Mouse (Mus musculus) granulocyte monocyte progenitor cell, adult 5-6 weeks (primary cell): ENCODE measurements around the gene Mpc1. TPM values are rescaled to one million over a fixed set of nuclear protein-coding genes. Genes with fewer than 3 reads are reported as not detected.

ENCODE experiments used
- ATAC-seq: replicated peaks from 2 replicates; pipeline ENCODE4 v1.8.0; 2016; ENCODE audit warnings: mild to moderate bottlenecking, moderate TSS enrichment, inconsistent platforms; ENCODE audit not compliant: poor library complexity, severe bottlenecking
- total RNA-seq, 2 experiments: library from RNA; stranded (forward) in 1 of 2; stranded (reverse) in 1 of 2; fragments of 200-712, 200-1000 nt in 1 of 2; fragments of >200 nt in 1 of 2; fragmentation: Nextera tagmentation in 1 of 2; gene quantifications; 2 replicates each; pipeline ENCODE4 v1.2.3; 2014 to 2017

The Mpc1 gene
- total RNA-seq (2014; fragmentation: Nextera tagmentation) (153 and 168 TPM in 2 replicates), total RNA-seq (2017) (161 and 207 TPM in 2 replicates)

DNA sequence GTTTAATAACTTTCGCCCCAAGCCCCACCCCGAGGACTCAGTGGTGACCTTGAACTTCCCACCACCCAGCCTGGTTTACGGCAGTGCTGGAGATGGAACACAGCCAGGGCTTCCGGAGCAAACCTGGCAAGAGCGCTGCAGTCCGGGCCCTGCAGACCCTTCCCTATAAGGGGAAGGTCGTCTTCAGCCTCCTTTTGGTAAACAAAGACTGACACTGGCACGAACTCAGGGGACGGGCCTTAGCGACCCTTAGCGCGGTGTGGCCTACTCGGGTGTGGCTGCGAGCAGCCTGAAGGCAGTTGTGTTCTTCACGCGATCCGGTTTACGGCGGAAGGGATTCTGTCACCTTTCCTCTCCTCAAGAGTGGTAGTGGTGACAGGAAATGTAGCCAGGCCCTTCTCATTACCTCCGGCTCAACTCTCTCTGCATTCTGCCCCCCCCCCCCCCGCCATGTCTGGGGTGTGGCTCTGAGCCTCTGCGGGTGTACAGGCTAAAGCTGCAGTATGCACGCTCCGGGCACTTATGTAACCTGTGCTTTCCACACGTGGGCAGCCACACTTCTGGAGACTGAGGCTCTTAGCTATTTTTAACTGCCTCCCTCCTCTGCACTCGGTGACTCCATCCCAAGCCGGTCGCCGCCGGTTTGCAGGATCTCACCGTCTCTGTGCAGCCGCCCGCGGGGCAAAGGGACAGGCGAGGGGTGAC, at the start of gene Mpc1:
TSS of gene Mpc1 (plus strand) at position 84 of the 705 bp plus-strand sequence.
- ATAC-seq = peak; percentile 43

DNA sequence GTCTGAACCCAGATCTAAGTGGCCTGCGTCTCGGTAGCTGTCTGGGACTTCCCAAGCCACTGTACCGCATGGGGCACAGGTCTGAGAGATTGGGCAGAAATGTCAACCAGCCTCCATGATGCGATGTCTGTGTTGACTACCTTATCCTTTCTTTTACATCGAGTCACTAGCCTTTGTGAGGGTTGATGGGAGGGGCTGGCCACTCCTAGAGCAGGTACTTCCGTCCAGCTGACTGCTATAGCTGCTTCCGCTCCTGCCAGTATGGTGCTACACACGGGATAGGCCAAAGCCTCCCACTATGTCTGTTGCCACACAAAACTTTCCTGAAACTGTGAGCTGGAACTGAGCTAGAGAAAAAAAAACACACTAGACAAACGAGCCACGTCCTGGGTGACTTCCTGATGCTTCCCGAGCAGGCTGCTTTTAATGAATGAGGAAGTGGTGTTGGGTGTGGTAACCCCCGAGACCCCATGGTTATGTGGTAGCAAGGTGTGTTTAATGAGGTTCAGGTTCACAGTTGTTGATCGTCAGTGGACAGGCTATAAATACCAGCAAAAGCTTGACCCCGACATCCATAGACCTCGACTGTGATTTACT, 49.0 kb upstream of the Mpc1 start:
- peak; percentile 49 for ATAC-seq

DNA sequence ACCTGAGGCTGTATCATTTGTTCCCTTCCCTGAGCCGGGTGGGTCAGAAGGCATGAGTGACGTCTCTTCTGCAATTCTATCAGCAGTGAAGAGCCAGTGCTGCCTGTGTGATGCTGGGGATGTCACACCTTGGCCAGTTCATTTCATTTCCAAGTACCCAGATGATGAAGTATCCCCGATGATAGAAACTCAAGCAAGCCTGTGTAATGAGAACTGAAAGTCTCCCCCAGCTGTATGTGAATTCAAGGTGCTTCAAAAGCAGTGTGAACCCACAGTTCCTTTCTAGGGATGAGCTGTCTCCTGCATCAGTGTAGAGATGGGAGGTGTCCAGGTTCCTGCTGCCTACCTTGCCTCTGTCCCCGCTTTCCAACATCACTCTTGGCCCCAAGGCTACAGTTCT, 48.2 kb upstream of the Mpc1 start:
- ATAC-seq = 0 out of 2 replicates have a peak, but pooled peaks have one; percentile 2

GRCm38 (mm10) chr17:8235743-8236142, 47.0 kb upstream of the Mpc1 start, which contains the start of gene Ccr6:
Ccr6 (plus strand) TSS chr17:8236043.
- ATAC-seq = no peak

- peak; percentile 39 for ATAC-seq
These were observed 44.5 kb upstream of the Mpc1 start for GRCm38 (mm10) chr17:8238012-8238710.

- no peak for ATAC-seq
These were observed 43.1 kb upstream of the Mpc1 start for GRCm38 (mm10) chr17:8239561-8239960.

DNA sequence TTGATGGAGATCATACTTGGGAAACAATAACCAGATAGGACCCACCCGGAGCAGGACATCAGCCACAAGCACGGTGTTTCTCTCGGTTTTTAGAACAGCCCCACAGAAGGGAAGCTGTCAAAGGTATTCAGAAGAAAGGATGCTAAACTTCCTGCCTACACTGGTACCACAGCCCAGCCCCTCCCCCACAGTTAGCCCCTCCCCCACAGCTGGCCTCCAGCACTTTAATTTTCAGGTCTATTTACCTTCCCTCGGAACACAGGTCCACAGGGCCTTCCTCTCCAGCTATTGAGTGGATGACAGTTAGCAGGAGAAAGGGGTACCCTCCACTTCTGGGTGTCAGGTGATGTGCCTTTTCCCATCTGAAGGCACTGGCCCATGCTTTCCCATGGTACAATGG, 42.2 kb upstream of the Mpc1 start:
- no peak for ATAC-seq

DNA sequence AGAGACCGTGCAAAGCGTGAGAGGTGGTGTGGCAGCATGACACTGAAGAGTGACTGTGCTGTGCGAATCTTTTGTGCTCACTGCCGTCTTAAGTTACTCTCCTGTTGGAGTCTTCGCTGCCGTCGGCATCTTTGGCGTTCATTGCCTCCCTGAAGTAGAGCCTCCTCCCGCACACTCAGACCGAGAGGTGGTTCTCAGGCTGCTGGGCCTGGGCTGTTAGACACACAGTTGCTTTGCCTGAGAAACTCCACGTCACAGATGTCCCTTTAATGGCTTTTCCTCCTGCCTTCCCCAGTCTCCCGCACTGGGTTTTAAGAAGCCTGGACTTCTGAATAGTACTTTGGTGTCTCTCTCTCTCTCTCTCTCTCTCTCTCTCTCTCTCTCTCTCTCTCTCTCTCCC, 41.1 kb upstream of the Mpc1 start:
- ATAC-seq = no peak

DNA sequence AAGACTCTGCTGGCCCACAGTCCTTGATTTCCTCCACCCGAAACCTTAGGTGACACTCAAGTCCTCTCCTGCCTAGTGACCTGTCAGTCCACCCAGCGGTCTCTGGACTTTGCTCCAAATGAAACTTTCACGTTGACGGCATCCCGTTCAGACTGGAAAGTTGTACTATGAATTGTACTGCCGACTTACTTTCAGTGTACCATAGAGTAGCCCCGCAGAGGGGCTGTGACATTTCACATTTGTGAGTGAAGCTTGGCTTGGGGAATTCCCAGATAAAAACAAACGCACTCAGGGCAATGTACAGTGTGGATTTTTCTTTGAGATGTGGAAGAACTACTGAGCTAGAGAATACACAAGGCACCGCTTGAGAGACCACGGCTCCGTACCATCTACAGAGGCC, 40.5 kb upstream of the Mpc1 start:
- ATAC-seq = no peak

GRCm38 (mm10) chr17:8244124-8244523, 38.6 kb upstream of the Mpc1 start:
- no peak for ATAC-seq

- peak; percentile 70 for ATAC-seq
These were observed 36.5 kb upstream of the Mpc1 start for GRCm38 (mm10) chr17:8246102-8246754.

- ATAC-seq = no peak
These were observed 31.0 kb upstream of the Mpc1 start for GRCm38 (mm10) chr17:8251704-8252103.

DNA sequence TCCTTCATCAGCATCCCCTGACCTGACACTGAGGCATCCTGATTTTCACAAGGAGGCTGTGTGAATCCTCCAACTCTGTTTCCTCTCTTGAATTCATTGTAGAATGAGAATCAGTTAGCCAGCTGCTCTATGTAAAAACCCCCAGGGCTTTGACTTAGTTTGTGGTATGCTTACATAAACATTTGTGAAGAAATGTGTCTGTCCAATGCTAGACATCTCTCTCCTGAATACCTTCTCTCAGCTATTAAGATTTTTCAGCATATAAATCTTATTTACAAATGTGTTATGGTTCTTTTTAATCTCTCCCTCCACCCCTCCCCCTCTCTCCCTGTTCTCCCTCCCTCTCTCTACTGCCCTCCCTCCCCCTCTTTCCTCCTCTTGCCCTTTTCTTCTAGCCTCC, 28.4 kb upstream of the Mpc1 start:
- no peak for ATAC-seq

DNA sequence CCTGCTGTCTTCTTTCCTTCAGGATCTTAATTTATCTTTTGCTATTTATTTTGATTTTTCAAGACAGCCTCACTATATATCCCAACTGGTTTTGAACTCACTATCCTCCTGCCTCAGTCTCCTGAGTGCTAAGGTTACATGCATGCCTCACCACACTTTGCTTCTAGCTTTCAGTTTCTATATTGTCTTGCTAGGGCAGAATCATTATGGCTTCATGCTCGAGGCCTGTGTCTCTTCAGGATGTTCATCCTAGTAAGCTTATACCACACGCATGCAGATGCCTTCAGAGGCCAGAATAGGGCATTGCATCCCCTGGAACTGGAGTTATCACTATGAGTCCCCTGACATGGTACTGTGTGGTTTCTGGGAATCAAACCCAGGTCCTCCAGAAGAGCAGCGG, 27.8 kb upstream of the Mpc1 start:
- ATAC-seq = peak; percentile 32; the same call in 1 of the 2 replicates

DNA sequence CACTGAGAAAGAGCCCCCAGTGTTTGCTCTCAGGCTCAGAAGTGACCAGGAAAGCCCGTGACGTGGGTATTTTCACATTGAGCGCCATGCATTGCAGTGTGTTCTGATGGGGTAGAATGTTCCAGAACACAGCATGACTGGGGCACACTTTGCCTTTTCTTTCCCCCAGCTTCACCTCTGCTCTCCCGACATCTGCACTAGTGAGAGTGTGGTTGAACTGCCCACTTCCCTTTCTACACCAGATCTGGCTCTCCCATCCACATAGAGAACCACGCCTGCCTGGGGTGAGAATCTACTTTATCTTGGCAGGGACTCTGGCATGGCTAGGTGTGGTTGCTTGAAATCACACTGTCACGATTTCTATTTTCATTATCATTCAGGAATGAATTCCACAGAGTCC, 27.1 kb upstream of the Mpc1 start:
- peak; percentile 96 for ATAC-seq

DNA sequence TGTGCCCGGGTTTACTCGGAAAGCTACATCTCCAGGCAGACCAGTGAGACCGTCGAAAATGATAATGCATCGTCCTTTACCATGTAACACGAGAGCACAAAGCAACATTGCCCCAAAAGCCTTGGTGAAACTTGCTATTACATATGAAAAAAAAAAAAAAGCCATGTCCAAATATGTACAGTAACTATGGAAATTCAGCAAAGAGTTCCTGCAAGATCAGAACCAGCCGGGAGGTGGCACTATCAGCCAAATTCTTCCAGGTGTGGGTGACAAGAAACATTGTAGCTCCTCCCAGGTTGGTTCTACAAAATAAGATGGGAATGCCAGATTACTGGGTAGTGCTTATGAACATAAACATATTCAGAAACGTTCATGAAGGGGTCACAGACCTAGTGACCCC, 25.7 kb upstream of the Mpc1 start:
- ATAC-seq = no peak

DNA sequence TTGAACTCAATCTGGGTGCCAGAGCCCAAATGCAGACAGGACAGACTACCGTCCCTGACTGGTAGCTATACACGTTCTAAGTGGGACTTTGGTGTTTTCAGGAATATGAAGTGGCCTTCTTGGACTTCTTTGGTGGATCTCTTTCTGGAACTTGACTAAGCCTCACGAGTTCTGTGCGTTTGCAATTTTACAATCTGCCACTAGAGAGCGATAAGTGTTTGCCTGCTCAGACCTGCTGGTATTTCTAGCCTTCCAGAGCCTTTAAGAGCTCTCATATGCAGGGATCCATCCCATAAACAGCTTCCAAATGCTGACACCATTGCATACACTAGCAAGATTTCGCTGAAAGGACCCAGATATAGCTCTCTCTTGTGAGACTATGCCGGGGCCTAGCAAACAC, 18.1 kb upstream of the Mpc1 start:
- ATAC-seq = peak; percentile 81

DNA sequence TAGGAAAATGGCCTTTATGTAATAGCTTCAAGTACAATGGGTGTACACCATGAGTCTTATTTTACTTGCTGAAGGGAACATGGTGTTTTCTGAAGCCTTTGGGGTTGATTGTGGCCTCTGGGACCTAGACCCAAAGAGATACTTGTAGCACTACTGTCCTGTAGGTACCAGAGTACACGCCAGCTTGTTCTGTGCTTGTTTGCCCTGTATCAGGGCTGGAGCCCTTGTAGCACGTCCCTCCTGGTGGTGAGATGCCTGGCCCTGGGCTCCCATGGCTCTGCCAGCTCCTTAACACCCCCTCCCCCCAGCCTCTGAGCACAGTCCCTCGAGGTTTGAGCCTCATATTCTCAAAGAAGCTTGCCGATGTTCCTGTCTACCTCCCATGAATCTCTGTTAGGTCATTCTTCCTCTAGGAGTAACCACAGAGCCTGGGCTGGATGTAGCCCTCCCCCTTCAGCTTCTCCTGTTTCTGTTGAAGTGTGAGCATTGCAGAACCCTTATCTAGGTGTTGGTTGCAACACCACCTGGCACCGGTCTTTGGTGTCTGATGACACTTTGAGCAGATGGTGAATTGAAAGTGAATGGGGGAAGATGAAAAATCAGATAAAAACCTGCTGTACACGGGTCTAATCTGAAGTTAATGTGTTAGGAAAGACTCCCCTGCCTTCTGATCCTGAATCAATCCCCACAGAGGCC, 10.5 kb upstream of the Mpc1 start:
- ATAC-seq = peak; percentile 72

- peak; percentile 52 for ATAC-seq
These were observed 9.8 kb upstream of the Mpc1 start for GRCm38 (mm10) chr17:8272951-8273350.

DNA sequence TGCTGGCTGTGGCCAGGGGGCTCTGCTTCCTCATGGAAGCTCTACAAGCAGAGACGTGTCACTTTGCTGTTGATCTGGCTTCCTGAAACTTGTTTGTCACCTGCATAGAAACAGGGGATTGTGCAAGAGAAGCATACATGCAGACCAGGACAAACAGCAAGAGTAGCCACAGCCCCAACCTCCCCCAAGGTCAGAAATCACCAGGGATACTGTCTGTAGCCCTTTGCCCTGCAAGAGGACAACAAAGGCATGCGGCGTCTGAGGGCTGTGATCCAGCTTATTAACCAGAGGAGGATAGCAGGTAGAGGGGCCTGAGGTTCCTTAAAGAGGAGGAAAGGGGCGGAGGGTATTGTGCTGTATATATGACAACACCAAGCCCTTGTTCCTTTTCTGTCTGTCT, 6.6 kb upstream of the Mpc1 start:
- ATAC-seq = peak; percentile 15
